Mouse (Mus musculus): ENCODE data around the gene Pax5. TPM values are rescaled to one million over a fixed set of nuclear protein-coding genes. Genes with fewer than 3 reads are reported as not detected.

Gene Pax5
- total RNA-seq, 4 experiments from 2014 or later, result 0.07 to 3.7 TPM; not detected in 2

GRCm38 (mm10) chr4:44668172-44668571 is 42.1 kb downstream of the Pax5 start:
- DNase-seq (ENCODE audit: low spot score in 2 of 2), result no peak

GRCm38 (mm10) chr4:44667369-44667768 is 42.9 kb downstream of the Pax5 start:
- no peak for DNase-seq (ENCODE audit: low spot score in 2 of 2)

DNA sequence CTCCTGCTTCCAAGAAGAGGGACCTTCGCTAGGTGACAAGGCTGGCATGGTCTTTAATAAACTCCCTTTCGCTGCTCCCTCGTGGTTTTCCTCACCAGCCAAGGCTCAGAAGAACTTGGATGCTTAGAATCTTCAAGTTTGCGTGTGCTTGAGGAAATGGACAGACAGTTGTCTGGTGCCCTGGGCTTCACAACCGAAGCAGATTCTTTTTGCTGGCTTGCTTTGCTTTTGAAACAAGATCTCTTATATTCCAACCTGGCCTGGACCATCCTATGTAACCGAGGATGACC is 45.6 kb downstream of the Pax5 start:
- DNase-seq (ENCODE audit: low spot score in 2 of 2), result no peak

DNA sequence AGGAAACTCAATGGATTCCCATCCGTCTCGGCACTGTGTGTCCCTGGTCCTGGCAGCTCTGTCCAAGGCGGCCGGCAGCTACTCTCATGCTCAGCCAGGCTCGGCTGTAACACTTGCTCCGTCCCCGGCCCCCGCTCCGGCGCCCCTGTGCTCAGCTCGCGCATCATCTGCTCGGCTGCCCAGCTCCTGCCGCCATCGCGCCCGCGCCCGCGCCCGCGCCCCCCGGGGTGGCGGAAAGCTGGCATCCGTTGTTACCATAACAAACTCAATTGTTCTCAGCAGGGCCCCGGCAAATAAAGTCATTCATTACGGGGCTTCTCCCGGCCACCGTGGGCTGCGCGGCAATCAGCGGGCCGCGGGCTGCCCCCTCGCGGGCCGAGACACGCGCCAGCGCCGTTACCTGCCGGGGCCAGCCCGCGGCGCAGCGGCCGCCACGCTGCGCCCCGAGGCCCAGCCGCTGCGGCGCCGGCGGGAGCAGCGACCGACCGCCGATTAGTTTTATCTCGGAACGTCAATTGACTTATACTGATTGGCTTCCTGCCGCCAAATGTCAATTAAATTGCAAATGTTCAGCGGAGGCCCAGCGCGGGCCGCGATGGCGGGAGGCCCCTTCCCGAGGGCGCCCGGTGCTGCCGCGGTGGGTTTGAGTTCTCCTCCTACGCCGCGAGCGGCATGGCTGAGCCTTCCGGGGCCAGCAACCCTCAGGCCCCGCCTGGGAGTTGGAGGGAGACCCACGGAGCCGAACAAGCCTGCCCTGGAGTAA is 46.1 kb downstream of the Pax5 start:
- peak in 1 of 2 experiments; percentile 6 for DNase-seq (ENCODE audit: low spot score in 2 of 2)

DNA sequence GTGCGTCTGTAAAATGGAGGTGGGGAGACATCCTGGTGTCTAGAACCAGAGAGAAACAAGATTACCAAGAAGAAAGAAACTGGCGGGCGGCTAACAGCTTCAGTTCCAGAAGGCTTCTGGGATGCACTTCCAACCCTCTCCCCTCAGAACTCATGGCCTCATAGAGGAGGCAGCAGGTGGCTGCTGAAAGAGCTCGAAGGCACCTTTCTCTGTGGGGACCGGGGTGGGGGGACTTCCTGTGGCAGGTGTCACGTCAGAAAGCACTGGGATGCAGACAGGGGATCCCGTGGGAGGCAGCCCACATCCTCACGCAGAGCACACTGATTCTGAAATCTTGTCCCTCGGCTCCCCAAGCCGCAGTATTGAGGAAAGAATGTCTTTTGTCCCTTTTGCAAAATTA is 46.8 kb downstream of the Pax5 start:
- DNase-seq (ENCODE audit: low spot score in 2 of 2), result no peak

DNA sequence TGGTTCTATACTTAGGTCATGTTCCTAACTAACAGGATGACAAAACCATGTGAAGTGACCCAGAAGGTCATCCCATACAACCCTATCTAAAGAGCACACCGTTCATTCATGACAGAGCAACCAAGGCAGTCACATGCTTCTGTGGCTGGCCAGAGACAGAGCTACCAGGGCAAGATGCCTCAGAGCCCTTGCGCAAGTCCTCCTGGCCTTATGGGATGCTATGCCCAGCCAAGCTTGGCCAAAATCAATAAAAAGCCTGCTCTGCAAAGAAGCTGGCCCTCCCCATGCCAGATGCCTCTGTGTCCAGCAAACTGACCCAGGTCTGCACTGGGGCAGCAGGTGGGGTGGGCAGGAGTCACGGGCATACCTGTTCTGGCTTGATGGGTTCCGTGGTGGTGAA is 65.1 kb downstream of the Pax5 start:
- no peak for DNase-seq (ENCODE audit: low spot score in 2 of 2)

DNA sequence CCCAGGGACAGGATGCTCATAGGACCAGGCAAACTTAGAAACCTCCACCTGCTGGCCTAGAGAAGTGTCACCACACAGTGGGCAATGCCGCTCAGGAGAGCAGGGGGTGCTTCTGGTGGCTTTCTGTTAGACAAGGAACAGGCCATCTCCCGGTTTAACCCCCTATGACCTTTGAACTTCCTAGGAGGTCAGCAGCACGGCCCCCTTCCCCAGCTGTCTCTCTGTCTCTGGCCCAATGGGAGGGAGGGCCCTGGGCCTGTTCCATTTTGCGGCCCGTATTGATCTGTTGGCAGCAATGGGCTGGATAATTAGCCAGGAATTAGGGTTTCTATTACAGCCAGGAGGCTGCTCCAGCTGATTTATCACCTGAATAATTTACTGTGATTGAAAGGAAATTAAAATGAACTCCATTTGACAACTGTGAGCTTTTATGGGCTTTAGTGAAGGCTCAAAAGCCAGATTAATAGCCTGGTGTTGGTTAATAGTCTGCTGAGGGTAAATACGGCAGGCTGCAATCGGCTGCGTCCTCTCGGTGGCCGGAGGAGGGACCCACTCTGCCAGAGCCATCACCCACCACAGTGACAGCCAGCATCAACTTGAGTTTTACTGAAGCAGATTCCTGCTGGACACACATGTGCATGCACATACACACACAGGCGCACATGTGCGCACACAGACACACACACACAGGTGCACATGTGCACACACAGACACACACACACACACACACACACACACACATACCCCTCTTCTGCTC is 68.3 kb downstream of the Pax5 start:
- DNase-seq (ENCODE audit: low spot score in 2 of 2), result no peak

DNA sequence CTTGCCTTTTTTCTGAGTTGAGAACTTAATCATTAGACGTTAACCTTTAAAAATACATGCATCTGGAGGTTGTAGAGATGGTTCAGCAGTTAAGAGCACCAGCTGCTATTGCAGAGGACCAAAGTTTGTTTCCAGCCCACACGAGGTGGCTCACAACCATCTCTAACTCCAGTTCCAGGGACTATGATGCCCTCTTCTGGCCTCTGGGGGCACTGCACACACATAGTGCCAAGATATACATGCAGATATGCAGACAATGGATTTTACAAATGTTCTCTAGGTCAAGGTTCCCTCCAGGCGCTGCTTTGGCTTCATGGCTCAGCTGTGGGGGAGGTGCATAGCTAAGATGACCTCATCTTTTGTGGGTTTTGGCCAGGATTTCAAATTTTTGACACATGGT is 74.7 kb downstream of the Pax5 start:
- no peak for DNase-seq (ENCODE audit: low spot score in 2 of 2)

DNA sequence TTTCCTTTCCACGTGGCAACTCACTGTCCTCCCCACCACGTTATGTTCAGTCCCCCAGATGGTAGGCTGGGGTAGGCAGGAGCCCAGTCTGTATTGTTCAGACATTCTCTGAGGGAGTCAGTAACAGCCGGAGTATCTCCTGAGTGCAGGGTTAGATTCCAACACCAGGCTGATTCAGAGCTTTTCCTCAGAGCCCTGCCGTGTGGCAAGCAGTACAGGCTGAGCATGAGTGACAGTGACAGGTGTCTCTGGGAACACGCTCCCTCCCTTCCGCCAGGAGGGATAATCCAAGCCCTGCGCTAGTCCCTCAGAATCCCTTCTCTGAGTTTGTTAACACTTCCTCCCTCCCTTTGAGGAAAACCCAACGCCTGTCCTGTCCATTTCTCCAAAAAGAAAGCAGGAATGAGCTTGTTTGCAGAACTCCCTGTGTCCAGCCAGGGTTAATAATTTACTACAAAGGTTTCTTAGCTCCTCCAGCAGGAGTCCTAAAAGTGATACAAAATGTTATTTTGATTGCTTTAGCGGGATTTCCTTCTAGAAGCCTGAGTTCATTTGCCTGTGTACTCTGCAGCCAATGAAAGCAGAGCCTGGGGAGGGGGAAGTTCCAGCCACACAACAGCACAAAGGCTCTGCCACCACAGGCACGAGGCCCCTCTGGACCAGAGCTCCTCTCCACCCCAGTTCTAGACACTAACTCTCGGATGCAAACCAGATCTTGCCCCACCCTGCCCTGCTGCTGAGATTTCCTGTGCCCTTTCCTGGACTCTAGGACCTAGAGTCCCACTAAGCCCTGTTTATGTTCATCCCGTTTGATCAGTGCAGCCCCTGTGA is 76.4 kb downstream of the Pax5 start:
- DNase-seq (ENCODE audit: low spot score in 2 of 2), result no peak

DNA sequence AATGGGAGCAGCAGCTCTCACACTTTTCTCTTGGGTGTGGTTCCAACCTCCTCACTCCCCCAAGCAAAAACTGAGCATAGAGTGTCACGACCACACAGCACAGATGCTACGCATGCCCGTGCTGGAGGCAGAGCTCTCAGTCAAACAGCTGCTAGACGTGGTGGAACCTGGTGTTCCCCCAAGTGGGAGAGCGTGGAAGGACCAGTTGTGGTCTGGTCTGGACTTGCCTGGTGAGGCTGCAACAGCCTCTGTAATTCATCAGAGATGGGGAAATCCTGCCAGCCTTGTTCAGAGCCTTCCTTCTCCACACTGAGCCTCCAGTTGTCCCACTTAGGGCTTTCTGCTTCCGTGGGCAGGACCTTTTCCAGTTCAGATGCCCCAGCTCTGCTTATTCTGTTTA is 80.2 kb downstream of the Pax5 start:
- DNase-seq (ENCODE audit: low spot score in 2 of 2), result no peak

DNA sequence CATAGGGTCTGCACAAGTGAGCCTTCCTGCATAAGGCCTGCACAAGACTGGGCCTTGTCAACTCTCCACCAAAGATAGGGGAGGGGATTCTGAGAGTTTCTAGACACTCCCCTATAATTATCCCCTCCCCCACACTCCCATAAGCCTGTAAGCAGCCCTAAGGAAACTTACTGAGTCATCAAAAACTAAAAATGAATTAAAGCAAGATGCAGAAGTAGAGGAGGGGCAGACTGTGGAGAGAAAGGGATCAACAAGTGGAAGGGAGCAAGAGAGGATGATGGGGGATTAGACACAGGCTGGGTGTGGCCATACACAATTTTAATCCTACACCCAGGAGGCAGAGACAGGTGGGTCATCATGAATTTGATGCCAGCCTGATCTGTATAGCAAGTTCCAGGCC is 82.4 kb downstream of the Pax5 start:
- no peak for DNase-seq (ENCODE audit: low spot score in 2 of 2)

- no peak for DNase-seq (ENCODE audit: low spot score in 2 of 2)
These were observed 85.2 kb downstream of the Pax5 start for GRCm38 (mm10) chr4:44625108-44625424.

DNA sequence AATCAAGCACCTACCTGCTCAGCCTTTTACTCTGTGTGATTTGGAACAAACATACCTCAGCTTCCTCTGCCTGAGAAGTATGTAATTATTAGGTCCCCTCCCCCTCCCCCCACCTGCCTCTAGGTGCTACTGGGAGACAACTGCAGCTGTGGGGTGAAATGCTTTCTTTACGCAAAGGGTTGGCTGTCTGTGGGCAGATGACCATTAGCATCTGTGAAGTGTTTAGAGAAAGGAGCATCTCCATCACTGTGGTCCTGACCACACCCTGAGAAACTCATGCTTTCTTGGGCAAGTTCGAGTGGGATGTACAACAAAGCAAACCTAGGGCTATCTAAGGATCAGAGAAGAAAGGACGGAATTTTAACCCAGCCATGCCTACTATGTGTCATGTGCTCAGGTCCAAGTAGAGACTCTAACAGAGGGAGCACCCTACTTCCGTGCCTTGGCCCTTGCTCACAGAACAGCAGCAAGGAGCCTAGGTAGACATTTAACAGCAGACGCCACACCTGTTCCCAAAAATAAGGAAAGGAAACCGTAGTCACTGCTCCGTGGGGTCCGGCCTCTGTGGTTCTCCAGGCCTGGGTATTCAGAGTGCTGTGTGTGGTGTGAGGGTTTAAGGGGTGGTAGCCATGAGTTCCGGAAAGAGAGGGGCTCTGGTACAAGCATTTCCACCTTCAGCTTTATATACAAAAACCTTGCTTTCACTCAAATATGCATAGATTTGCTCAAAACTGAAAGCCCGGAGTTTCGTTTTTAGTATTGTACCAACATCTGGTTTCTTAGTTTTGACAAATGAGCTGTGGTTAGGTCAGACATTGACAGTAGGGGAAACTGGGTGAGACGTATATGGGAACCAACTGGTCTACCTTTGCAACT is 85.8 kb downstream of the Pax5 start:
- DNase-seq (ENCODE audit: low spot score in 2 of 2), result no peak

- DNase-seq (ENCODE audit: low spot score in 2 of 2), result no peak
These were observed 86.9 kb downstream of the Pax5 start for GRCm38 (mm10) chr4:44623435-44623727.

GRCm38 (mm10) chr4:44622682-44623434 is 87.4 kb downstream of the Pax5 start:
- no peak for DNase-seq (ENCODE audit: low spot score in 2 of 2)

- DNase-seq (ENCODE audit: low spot score in 2 of 2), result no peak
These were observed 90.0 kb downstream of the Pax5 start for GRCm38 (mm10) chr4:44620241-44620640.

GRCm38 (mm10) chr4:44614066-44614667 is 96.1 kb downstream of the Pax5 start:
- DNase-seq (ENCODE audit: low spot score in 2 of 2), result no peak

DNA sequence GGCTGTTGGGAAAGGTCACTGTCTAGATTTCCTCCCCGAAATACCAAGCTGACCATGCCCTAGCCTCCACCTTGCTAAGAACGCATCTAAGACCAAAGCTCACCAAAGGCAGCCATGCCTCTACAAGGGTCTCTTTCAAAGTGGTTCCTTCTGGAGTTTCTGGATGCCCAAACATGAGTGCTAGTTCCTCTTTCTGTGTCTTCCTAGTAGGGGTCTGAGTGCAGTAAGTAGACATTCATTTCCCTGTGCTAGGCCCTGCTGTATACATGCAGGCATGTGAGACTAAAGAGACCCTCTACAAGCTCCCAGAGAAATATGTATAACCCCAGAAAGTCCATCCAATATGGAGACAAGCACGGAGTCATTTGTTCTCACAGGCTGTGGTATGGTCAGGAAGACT is 97.9 kb downstream of the Pax5 start:
- DNase-seq (ENCODE audit: low spot score in 2 of 2), result no peak

DNA sequence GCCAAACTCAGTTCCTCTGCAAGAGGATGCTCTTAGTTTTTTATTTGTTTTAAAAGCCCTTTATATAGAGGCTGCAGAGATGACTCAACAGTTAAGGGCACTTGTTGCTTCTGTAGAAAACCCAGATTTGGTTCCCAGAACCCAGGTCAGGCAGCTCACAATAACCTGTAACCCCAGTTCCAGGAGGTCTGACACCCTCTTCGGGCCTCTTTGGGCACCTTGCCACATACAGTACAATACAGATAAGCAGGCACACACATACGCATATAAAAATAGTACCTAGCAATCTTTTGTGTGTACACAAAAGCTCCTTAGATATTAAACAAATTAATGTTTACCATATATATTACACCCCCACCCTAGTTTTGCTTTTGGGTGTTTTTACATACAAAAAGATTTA is 104.8 kb downstream of the Pax5 start:
- no peak for DNase-seq (ENCODE audit: low spot score in 2 of 2)

- no peak for DNase-seq (ENCODE audit: low spot score in 2 of 2)
These were observed 108.0 kb downstream of the Pax5 start for GRCm38 (mm10) chr4:44602257-44602801.
